Mouse (Mus musculus) retina, adult 2 months (tissue): Measurements from ENCODE around the gene Olfr1380.
"Not testable (repeated sequence)": the region's sequence is repeated elsewhere in the genome, so short reads cannot be mapped to it uniquely, and the experiment has no call there.

ENCODE experiments used
- DNase-seq: peaks from one replicate; pipeline ENCODE4 v3.0.0-alpha.2; 2012; ENCODE audit warnings: low read depth, low spot score

Gene Olfr1380

DNA sequence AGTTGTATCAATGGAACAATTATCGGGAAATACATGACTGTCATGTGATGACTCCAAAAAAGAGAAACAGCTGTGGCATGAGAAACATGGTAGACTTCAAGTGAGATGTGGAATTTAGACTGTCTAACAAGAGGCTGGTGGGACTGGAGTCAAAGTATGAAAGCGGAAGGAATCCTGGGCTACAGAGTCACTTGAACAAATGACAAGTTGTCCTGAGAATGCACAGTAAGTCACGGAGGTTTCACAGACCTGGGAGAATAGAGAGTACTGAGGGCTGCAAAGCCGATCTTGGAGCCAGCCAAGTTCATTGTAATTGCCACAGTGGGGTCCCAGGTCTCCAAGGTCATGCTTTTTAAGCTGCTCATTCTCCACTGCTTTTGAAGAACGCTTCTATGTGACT is at the start of gene Olfr1380:
TSS of gene Olfr1380 (plus strand) at position 301 of the 400 bp plus-strand sequence.
- DNase-seq: not testable (repeated sequence)

DNA sequence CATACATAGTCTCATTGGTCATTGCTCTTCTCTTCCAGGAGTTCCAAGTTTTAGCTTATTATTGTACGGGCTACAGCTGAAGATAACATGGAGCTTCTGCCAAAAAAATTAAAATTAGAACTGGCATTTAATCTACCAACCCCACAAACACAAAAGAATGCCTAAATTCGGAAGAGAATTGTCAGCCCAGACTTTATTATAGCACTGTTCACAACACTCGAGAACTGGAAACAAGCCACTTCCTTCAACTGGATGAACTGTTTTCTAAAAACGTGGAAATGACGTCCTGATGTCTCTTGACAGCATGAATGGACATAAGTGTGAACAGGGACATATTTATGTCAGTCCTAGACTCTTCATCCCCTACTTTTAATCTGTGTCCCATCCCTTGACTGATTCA is 38.6 kb upstream of the Olfr1380 start:
- DNase-seq: no peak

DNA sequence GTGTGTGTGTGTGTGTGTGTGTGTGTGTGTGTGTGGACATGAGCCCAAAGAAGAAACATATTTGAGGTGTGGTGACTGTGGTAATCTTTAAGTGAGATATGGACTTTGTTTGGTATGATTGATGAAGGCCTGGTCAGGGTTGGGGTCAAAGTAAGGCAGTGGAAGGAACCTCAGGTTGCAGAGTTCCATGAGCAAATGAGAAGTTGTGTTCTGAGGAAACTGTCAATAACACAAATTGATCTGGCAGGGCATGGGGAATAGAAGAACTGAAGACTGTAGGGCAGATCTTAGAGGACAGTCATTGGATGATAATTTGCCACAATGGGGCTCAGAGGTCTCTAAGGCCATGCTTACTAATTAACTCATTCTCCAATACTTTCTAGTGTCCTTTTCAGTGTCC is 37.3 kb upstream of the Olfr1380 start, which contains the start of gene Olfr1383:
TSS of gene Olfr1383 (plus strand) at position 301 of the 400 bp plus-strand sequence.
- DNase-seq: no peak

- DNase-seq: no peak
These were observed 28.7 kb upstream of the Olfr1380 start, which contains the start of gene Olfr1382 for GRCm38 (mm10) chr11:49527947-49528346. Olfr1382 (plus strand) TSS chr11:49528247.

- no peak for DNase-seq
These were observed 23.9 kb upstream of the Olfr1380 start for GRCm38 (mm10) chr11:49532761-49533160.

DNA sequence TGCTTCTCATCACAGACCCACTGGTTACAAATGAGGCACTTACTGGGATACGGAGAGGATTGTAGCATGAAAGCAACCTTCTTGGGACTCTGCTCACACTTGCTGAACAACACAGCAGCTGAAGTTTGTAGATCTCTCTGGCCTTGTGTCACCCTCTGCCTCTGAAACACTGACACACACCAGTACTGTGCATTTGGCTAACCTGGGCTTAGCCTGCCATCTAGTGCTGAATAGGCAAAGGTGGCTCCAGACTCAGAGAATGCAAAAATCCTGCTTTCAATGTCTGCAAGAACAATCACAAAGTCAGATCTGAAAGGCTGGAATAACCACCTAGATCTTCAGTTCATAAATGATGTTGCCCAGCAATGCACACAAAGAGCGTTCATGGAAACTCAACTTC is 20.0 kb upstream of the Olfr1380 start:
- DNase-seq: not testable (repeated sequence)

GRCm38 (mm10) chr11:49543149-49543548 is 13.5 kb upstream of the Olfr1380 start, which contains the start of gene Olfr1381:
Olfr1381 (plus strand) TSS chr11:49543449.
- DNase-seq: not testable (repeated sequence)

- not testable (repeated sequence) for DNase-seq
These were observed 2.6 kb upstream of the Olfr1380 start for GRCm38 (mm10) chr11:49554033-49554432.

DNA sequence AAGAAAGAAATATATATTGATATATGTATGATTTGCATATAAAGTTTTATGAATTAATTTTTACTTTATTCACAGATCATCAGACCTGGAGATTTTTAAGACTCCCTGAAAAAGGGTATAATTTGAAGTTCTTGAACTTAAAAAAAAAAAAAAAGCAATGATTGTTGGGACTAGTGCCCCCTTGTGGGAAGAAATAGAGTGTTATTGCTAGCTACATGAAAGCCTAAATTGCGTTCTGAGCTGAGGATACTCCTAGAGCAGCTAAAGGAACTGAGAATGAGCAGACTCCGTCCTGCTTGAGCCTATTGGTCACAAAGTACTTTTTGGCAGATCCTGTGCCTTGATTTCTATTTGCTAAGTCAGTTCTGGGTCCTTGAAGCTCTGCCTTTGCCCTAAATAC is 18.4 kb downstream of the Olfr1380 start:
- DNase-seq: not testable (repeated sequence)

DNA sequence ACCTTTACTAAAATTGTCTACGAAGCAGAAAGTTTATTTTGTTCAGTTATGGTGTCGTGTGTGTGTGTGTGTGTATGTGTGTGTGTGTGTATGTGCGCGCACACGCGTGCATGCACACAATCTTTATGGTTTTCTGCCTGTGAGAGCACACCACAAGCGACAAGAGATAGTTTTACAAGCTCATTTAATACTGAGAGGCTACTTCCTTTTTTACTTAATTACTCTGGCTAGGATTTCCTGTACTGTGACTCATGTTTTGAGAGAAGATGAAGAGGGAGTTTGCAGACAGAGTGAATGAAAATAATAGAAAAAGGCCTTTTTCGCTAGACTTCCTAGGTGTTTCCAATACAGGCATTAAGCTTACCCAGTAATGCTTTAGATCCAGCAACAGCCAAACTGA is 23.8 kb downstream of the Olfr1380 start:
- DNase-seq: not testable (repeated sequence)

- DNase-seq: no peak
These were observed 33.5 kb downstream of the Olfr1380 start for GRCm38 (mm10) chr11:49590213-49590612.

GRCm38 (mm10) chr11:49597149-49597548 is 40.5 kb downstream of the Olfr1380 start:
- not testable (repeated sequence) for DNase-seq

DNA sequence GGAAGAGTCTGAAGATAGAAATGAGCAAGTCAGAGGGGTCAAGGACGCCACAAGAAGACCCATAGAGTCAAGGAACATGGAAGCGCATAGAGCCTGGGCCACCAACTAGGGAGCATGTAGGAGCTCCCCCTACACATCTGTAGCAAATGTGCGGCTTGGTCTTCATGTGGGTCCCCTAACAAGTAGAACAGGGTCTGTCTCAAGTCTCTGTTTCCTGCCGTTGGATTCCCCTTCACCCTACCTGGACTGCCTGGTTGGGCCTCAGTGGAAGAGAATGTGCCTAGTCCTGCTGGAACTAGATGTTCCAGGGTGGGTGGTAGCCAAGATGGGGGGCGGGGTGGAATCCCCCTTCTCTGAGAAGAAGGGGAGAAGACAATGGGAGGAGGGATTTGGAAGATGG is 51.6 kb downstream of the Olfr1380 start:
- not testable (repeated sequence) for DNase-seq

- not testable (repeated sequence) for DNase-seq
These were observed 52.5 kb downstream of the Olfr1380 start, which contains the start of gene Flt4 for GRCm38 (mm10) chr11:49608938-49609867. Flt4 (plus strand) TSS chr11:49609263.

- DNase-seq: not testable (repeated sequence)
These were observed 53.5 kb downstream of the Olfr1380 start for GRCm38 (mm10) chr11:49609868-49610824.

DNA sequence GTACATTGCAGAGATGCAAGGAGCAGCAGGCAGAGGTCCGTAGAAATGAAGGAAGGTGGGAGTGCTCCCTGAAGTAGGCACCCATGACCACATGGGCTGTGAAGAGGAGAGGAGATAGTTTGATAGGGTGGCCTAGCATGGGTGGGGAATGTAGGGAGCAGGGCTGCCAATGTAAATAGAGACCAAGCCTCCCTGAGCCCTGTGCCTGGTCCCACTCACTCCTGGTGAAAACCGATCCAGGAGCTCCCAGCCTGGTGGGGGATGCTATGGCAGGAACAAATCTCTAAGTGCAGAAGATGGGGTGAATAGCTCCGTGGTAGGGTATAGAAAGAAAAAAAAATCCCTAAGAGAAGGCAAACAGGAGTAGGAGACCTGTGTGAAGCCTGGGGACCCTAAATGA is 54.7 kb downstream of the Olfr1380 start:
- not testable (repeated sequence) for DNase-seq

DNA sequence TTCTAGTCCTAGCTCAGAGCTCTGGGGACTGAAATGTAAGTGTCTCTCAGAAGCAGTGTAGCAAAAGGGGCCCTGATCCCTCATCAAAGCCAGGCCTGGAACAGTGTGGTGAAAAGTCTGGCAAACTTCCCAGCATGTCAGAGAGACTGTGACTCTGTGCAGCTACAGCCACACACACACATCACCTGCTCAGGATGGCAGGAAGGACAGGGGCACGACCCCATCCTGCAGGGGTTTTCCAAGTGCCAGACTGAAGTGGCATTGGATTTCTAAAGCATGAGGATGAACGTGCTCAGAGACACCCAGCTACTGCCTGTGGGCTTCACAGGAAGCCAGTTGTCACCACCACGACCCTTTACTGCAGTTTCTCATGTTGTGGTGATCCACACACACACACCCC is 55.5 kb downstream of the Olfr1380 start:
- DNase-seq: no peak

GRCm38 (mm10) chr11:49613349-49613748 is 56.7 kb downstream of the Olfr1380 start:
- no peak for DNase-seq
